Mouse (Mus musculus): ENCODE data around the gene Hapln3. TPM values are rescaled to one million over a fixed set of nuclear protein-coding genes. Genes with fewer than 3 reads are reported as not detected.

Gene Hapln3
- 0.11 TPM for polyA plus RNA-seq (2017; shearing (Covaris generic))

DNA sequence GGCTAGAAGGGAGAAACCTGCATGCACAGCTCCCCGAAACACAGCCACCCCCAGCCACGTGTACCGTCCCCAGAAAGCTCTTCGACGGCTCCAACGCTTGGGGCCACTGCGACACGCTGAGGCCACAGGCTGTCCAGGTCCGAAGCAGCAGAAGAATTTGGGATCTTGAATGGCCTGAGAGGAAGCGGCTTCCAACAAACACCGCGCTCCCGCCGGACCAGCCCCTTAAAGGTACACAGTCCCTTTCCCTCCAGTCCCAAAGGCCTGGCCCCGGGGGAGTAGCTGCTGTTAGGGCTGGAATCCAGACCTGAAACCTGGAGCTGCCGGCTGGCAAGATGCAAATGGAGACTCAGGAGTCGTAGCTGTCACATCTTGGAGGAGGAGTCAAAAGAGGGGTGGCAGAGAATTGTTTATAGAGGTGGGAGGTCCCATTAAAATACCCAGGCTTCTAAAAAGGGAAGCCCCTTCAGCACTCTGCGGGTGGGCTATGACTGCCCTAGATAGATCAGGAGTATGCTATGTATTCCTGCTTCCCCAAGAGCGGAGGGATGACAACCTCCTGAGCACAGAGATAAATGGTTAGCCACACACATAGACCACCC is at the start of gene Hapln3:
Gene Hapln3, minus strand, starts transcription at position 176 of the 602 bp plus-strand sequence.

DNA sequence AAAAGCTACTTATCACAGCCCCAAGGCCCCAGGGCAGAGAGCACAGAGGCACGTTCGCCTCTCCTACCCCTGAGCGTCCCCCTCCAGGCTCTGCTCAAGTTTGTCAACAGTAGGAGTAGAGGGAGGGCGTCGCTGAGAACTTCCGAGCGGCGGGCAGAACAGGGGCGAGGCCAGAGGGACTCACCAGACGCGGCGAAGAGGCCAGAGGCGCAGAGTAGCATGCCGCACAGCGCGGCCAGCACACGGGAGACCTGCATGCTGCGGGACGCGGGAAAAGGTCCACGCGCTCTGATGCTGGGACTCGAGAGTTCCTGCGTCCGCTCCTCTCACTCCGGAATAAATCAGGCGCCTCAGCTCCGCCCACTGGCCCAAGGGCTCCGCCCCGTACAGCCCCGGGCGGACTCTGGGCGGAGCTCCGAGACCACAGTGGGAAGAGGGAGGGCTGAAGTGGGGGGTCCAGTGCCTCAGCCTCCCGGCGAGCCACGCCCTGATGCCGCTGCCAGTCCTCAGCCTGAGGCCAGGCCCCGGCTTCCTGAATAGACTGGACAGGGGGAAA is 18.0 kb upstream of the Hapln3 start, which contains the start of gene Mfge8:
Gene Mfge8, minus strand, starts transcription at position 350 of the 556 bp plus-strand sequence.

Other genes starting within 250 kb of the Hapln3 start
- gene Aen, start 235.2 kb downstream of the Hapln3 start, polyA plus RNA-seq (2017; shearing (Covaris generic)), result 51.0 TPM
- gene Isg20, start 217.6 kb downstream of the Hapln3 start, polyA plus RNA-seq (2017; shearing (Covaris generic)), result 91.5 TPM
- not detected for gene Acan, start 77.5 kb downstream of the Hapln3 start, polyA plus RNA-seq (2017; shearing (Covaris generic))
- 20.5 TPM for gene Mfge8, start 18.0 kb upstream of the Hapln3 start, polyA plus RNA-seq (2017; shearing (Covaris generic))
- gene Abhd2, start 142.2 kb upstream of the Hapln3 start, polyA plus RNA-seq (2017; shearing (Covaris generic)), result 9.4 TPM